Mouse (Mus musculus): ENCODE measurements around the gene Akap2.
A peak's percentile ranks its signal among the peaks of the same experiment; 100 is the strongest.
"Not testable (repeated sequence)": the region's sequence is repeated elsewhere in the genome, so short reads cannot be mapped to it uniquely, and the experiment has no call there.

Gene Akap2

DNA sequence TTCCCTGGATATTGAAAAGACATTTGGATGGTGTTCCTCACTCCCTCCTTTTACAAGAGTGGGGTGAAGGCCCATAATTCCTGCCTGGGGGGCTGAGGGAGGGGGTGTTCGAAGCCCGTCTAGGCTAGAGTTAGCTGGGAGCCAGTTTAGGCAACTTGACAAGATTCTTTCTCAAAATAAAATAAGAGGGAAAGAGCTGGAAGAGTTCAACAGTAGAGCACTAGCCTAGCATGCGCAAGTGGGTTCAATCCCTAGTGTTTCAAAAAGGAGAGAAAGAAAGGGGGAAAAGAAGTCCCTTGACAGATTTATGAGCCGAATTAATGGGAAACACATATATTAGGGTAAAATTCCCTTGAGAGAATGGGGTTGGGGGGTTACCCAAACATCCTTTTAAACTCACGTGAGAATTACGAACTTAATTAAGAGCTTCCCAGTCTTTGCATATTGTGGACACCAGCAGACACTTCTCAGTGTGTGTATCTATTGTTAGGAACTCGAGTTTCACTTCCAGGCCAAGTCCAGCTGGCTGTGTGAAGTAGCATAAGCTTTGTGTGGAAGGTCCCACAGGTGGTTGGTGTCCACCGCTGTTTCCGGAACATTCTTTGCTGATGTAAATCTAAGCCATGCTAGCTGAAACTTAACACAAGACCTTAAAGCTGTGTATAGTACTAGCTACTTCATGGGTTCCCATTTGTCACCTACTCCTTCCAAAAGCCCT lies 145.0 kb downstream of the Akap2 start:
- no peak for DNase-seq (ENCODE audit: extremely low read depth, low read depth)

DNA sequence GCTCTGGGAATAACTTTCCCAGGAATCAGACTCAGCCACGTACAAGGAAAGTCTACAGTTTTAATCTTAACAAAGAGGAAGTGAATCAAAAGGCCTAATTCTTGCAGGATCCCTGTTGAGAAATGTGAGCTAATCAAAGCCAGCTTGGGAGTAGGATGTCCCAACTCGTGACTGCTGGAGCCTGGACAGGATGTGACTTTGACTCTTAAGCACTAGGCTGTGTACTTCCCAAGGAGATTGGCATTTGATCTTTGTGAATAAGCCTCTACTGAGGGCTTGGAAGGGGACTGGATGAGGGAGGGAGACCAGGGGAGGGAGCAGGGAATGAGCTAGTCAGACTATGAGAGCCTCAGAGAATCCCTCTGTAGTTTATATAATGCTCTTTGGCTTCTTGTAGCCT lies 148.6 kb downstream of the Akap2 start:
- DNase-seq (ENCODE audit: extremely low read depth, low read depth) = no peak

DNA sequence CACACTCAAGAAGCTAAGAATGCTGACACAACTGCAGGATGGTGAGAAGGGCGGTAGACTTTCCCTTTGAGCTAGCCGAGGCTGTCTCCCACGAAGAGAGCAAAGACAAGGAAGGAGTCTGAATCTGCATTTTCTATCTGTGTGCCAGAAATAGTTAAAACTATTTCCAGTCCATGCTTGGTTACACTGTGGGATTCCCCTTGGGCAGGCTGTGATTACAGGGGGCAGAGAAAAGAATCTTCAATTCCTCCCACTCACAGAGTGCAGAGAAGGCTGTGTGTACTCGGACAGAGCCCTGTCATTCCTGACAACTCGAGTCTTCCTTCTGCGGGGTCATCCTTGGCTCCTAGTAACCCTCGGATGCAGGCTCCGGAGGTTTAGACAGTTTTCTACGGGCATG lies 149.5 kb downstream of the Akap2 start:
- no peak for DNase-seq (ENCODE audit: extremely low read depth, low read depth)

DNA sequence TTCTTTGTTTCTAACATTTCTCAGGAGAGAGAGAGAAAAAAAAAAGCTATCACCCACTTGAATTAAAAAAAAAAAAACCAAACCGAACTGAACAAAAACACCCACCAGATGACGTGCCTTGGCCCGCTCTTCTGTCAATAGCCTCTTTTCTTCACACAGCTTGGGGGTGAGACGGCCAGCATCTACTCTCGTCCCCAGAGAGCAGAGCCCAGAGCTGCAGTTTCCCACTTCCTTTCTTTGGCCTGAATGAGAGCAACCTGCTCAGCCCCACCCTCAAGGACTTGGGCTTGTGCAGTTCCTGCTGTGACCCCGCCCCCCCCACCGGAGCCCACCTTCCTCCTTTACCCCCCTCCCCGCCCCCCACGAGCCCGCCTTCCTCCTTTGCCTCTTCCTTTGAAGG lies 150.0 kb downstream of the Akap2 start:
- DNase-seq (ENCODE audit: extremely low read depth, low read depth) = no peak

DNA sequence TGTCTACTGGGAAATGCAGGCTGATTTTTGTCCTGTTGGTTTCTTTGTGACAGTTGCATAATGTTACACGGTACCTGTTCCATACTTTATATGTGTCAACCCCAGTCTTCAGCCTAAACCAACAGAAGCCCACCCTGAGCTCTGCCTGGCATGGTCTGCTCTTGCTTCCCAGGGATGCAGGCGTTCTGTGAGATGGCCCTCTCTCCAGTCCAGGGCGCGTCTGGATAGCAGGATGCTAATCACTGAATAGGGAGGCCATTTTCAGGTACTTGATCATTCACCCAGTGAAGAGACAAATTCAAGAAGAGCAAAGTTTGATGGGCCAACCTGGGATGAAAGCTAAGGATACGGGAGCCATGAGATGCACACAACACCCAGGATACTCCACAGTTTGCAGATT lies 161.7 kb downstream of the Akap2 start:
- no peak for DNase-seq (ENCODE audit: extremely low read depth, low read depth)

DNA sequence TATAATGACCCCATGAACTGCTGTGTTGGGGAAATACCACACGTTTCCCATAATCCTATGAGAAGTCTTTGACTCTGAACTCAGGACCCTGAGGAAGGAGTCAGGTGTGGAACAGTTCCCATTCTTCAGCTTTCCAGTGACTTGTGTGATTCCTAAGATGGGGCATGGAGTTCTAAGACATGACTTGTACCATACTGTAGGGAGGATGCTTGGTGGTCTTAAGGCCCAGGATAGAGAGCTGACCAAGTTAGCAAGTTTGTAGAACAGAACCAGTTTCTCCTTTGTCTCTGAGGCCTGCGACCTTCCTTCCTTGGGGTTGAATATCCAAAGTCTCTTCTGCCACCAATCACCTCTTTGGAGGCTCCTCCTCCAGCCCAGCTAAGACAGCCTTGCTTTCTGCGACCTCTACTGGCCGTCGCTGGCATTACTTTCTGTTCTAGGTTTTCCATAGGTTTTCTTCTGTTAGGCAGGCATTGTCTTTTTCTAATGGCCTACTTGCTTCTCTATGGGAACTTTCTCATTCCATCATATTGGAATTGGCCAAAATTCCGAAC lies 162.4 kb downstream of the Akap2 start:
- DNase-seq (ENCODE audit: extremely low read depth, low read depth) = peak; percentile 59

DNA sequence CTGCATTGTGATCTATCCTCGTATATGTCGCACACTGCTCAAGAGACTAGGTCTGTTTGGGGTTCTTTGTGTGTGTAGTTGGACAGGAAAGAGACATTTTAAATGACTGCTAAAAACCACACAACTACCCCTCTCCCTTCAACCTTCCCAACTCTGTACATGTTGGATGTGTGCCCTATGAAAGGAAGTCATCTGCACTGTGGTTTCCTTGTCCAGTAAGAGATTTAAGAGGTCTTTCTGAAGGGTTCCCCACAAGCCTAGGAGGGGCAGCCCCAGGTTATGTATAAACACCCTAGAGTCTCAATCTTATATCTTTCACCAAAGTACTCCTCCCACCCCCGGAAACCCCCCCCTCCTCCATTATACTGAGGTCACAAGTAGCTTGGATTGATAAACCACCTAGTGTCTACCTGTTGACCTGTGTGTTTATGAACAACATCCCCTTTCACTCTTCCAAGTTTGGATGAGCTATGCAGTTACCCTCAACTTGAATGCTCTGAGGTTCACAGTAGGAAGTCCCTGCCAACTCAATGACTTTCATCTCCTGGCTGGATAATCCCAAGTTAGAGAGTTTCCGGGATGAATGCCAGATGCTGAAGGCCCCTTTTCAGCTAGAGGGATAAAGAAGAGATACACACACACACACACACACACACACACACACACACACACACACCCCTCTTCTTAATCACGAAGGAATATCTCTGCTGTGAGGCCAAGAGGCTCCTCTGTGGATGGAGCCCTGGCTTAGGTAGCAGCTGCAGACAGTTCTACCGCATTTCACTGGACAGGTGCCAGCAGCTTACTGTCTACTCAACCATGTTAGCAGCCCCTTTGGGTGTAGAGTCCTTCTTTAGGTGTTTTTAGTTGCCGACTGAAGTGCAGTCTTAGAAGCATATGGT lies 166.3 kb downstream of the Akap2 start:
- no peak for DNase-seq (ENCODE audit: extremely low read depth, low read depth)

DNA sequence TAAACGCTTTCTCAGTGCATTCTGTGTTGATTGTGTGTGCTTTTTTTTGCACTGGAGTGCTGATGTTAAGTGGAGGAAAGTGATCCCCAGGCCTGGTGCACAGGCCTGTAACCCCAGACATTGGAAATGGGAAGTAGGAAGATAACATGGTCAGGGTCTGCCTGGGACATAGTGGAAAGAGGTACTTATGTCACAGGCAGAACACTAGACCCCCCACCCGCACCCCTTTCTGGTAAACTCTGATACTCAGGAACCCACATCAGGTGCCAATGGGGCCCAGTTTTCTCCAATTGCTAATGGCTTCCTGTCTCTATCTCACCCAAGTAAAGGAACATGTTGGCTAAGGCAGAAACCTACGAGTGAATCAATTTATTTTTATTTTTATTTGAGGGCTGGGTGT lies 167.1 kb downstream of the Akap2 start:
- no peak for DNase-seq (ENCODE audit: extremely low read depth, low read depth)

DNA sequence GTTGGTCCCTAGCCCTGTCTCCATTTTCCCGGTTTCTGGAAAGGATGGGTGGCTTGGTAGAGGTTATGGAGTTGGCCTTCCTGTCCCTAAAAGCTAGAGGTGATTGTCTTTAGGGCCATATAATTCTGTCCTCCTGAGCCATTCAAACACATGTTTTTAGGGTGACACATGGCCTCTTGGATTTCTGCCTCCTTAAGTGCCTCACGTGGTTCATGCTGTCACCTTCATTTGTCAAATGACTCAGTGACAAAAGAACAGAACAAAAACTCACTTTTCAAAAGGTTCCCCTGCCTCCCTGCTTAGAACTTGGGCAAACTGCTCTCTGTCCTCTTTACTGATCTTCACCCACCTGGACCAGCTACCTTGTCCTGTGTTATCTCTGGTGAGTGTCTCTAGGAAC lies 167.7 kb downstream of the Akap2 start:
- DNase-seq (ENCODE audit: extremely low read depth, low read depth) = no peak

DNA sequence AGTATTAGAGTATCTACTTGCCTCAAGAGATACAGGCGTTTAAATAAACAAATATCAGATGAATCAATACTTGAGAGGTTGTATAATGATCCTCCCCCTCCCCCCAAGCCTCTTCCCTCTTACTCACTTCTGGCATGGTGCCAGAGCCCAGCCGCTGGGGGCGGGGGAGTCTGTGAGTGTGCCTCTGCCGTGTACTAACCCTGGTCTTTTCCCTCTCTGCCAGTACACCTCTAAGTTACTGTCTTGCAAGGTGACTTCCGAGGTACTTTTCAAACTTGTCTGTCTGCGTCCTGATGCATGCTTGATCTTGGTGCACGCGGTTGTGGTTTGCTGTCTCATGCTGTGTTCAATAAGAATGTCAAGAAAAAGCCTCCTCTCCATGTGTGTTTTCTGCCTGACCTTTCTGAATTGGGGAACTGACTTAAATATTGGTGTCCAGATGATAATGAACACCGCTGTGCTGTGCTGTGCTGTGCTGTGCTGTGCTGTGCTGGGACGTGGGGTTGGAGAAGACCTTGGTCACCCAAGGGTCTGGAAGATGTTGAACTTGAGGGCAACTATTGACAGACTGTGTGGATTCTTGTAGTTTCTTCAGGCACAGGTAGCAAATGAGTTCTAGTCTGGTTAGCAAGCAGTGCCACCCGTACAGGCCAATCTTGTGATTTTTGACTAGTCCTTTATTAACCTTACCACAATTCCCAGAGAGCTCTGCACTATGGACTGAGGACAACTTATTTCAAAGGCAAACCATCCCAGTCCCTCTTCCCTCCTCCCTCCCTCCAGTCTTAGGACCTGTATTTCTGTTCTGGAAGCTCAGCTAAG lies 168.8 kb downstream of the Akap2 start:
- DNase-seq (ENCODE audit: extremely low read depth, low read depth) = no peak

DNA sequence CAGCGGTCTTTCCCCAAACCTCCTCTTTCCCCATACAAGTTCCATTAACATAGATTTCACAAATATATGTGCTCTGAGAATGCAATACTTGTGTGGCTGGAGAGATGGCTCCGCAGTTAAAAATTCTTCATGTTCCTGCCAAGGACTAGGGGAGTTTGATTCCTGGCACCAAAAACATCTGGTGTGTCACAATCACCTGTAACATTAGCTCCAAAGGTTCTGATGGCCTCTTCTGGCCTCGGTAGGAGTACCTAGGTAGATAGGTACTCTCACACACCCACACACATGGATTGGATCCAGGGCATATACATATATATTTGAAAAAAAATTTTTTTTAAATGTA lies 169.4 kb downstream of the Akap2 start:
- DNase-seq (ENCODE audit: extremely low read depth, low read depth) = no peak

DNA sequence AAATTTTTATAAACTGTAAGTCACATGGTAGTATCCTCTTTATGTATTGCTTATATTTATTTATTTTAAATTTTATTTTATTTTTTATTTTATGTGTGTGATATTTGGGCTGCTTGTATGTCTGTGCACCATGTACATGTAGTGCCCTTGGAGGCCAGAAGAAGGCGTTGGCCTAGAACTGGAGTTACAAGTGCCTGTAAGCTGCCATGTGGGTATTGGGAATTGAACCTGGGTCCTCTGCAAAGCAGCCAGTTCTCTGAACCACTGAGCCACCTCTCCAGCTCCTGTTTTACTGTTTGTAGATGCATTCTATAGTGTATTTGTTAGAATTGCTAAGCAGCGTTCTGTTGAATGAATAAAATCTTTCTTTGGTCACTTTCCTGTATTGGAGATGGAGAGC lies 170.8 kb downstream of the Akap2 start:
- DNase-seq (ENCODE audit: extremely low read depth, low read depth) = no peak

DNA sequence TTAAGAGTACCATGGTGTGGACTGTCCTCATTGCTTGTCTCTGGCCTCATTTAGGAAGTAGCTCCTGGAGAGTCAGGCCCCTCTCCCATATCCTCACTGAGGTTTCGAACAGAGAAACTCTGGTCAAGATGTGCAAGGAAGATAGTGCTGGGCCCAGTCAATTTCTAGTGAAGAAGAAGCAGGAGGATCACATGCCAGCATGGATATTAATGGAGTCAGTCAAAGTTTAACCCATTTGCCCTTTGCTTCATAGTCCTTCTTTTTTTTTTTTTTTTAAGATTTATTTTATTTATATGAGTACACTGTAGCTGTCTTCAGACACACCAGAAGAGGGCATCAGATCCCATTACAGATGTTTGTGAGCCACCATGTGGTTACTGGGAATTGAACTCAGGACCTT lies 171.5 kb downstream of the Akap2 start:
- not testable (repeated sequence) for DNase-seq (ENCODE audit: extremely low read depth, low read depth)

DNA sequence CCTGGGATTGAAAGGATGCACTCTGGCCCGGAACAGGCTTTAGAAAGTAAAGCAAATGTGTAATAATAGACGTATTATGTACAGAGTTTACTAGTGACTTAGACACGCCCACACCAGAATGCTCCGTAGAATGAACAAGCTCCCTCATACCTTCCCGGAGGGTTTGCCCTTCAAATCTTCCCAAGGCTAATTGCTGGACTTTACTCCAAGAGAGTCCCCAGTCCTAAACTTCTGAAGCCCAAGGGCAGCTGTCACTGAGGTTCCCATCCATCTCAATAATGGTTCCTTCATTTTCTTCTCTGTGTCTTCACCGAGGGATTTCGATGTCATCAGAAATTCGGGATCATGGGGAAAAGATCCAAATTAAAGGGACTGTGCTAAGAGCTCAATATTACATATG lies 172.3 kb downstream of the Akap2 start:
- DNase-seq (ENCODE audit: extremely low read depth, low read depth) = no peak

DNA sequence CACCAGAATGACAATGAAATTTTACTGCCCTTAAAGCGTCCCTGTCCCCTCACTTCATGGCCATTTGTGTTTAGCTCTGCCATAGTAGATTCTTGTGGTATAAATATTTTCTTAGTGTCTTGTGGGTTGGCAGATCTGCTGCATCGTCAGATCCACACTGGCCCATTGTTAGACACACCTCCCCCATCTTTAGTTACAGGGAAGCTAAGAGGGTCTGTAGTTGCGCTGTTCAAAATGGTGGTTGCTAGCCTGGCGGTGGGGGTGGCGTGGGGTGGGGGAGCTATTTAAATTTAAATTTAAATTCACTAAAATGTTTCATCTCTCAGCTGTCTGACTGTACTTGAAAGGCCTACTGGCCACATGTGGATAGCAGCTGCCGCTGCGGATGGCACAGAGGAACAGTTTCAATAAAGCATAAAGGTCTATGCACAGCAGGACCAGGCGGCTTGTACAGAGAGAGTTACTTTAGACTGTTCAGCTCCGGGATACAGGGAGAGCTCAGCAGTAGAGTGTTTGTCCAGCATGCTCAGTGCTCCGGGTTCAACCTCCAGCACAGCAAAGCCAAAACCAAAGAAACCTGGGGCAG lies 174.6 kb downstream of the Akap2 start:
- no peak for DNase-seq (ENCODE audit: extremely low read depth, low read depth)

DNA sequence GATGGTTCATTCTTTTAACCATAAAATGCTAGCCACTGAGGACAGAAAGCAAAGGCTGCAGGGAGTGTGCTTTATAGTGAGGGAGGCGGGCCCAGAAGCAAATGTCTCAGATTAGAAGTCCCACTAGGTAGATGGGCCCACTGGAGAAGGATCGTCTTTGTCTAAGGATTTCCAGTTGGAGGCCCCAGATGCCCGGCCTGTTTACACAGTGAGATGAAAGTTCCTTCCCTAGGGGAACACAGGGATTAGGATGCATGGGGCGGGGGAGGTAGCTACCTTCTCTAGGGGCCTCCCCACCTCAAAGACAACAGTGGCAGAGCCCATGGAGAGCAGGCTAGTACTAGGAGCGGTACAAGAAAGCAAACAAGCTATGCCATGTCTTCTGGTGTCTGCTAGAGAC lies 177.7 kb downstream of the Akap2 start:
- no peak for DNase-seq (ENCODE audit: extremely low read depth, low read depth)

DNA sequence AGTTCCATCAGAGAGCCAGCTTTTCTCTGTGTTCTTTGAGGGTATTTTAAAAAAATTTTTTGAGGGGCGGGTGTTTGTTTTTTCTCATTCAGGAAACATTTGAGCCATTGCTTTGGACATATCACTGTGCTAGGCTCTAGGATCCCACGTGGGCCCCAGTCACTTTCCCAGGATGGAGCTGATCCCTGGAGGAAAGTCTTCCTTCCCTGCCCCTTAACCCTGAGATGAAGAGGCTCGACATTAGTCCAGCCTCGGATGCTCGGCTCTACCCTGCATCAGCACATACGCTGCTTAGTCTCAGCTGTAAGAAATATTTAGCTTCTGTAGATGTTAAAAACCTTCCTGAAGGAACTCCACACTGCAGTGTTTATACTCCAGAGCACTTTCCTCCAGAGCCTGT lies 178.4 kb downstream of the Akap2 start:
- DNase-seq (ENCODE audit: extremely low read depth, low read depth) = no peak

DNA sequence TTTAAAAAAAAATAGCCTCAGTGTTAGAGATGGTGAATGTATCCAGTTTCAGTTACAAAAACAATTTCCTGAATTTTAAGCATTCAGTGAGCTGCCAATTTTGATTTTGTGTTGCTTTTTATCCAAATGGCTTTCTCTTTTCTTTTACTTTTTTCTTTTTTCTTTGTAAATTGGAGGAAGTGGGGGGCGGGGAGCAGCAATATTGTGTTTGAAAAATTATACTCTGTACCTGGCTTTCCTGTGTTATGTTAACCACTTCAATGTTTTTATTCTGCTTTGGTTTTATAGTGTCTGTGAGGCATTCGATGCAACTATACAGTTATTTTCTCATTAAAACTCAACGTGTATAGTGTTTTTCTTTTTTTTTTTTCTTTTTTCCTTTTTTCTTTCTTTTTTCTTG lies 179.2 kb downstream of the Akap2 start:
- DNase-seq (ENCODE audit: extremely low read depth, low read depth) = no peak

DNA sequence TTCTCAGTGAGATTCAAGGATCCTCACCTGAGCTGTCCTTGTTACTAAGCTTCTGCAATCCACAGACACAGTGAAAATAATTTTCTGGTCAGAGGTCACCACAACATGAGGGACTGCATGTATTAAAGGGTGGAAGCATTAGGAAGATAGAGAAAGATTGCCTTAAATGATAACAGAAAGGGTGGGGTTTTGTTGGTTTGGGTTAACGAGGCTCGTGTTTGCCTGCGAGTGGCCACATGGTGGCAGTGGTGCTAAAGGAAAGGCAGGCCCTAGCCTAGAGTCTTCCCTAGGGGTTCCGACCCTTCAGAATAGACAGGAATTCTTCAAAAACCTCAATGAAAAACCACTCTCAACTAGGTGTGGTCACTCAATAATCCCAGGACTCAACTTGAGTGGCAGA lies 183.8 kb downstream of the Akap2 start:
- DNase-seq (ENCODE audit: extremely low read depth, low read depth) = no peak

DNA sequence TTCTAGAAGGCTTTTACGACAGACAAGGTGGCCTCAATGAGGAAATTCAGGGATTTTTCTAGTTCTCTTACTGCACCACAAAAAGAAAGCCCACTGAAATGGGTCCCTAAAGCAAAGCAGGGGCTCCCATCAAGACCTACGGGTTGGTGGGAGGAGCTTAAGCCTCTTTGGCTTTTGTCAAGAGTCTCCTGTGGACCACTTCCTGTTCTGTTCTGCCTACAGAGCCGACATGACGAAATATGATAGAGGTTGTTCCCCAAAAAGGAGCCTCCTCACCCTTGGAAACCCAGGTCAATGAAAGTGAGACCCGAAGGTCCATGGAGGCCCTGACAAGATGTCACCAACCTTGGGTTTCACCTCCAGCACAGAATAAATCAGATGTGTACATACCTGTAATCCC lies 185.2 kb downstream of the Akap2 start:
- DNase-seq (ENCODE audit: extremely low read depth, low read depth) = no peak

DNA sequence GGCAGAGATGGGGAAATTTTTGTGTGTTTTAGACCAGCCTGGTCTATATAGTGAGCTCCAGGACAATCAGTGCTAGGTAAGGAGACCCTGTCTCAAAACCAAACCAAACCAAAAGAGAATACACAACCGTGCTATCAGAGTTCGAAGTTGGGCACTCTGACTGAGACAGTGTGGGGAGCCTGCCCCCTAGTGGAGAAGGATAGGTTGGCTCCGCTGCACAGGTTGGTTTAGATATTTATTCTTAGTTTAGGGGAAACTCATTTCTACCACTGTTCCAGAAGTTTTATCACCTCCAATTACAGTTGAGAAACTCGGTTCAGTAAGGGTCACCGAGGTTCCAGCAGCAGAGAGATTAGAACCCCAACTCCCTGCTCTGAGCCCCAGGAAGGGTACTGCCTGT lies 186.8 kb downstream of the Akap2 start:
- DNase-seq (ENCODE audit: extremely low read depth, low read depth) = no peak

Measured in MEL-GATA-1-ER (cell line).